Mouse (Mus musculus): ENCODE measurements around the gene Fkbp8.

DNA sequence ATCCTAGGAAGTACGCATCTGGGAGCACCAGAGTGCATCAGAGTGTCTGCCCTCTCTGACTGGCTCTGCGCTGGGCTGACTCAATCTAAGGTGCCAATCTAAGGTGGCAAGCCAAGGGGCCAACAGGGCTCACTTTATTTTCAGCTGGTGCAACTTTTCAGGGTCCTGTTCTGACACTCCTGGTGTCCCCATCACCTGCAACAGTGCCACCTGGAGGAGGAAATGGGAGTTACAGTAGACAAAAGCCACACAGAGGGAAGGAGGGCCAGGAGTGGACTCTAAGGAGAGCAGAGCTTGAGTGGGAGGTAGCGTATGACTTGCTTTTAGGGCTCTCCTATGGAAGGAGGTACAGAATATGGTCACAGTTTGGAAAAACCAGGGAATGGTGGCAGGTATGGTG lies 22.7 kb upstream of the Fkbp8 start:
- no peak for TF ChIP-seq POLR2A (IDR thresholded peaks at IDR 0.05; ENCODE audit: low read depth, low read length)
- peak; percentile 46; the same call in 1 of the 2 replicates for TF ChIP-seq CTCF (IDR thresholded peaks at IDR 0.05; ENCODE audit: extremely low read depth, insufficient read depth, insufficient read length, insufficient replicate concordance)

All from spleen, adult 2 months (tissue).